Mouse (Mus musculus) hindlimb bud, embryonic 11.5 days (tissue): ENCODE measurements around the gene Cdr1.

Experiments
- DNase-seq: peaks from one replicate; pipeline ENCODE4 v3.0.0-alpha.2; 2012; ENCODE audit warnings: low read depth, low spot score; ENCODE audit errors: extremely low spot score

Gene Cdr1

GRCm38 (mm10) chrX:61185458-61185857 lies at the start of gene Cdr1:
TSS of gene Cdr1 (minus strand) at chrX:61185558.
- DNase-seq, result no peak

GRCm38 (mm10) chrX:61185869-61186268 lies 511 bp upstream of the Cdr1 start:
- DNase-seq, result no peak

- peak; percentile 1 for DNase-seq
Measured at GRCm38 (mm10) chrX:61166519-61166918, 18.8 kb downstream of the Cdr1 start.

GRCm38 (mm10) chrX:61161249-61161648 lies 24.1 kb downstream of the Cdr1 start:
- DNase-seq, result no peak

GRCm38 (mm10) chrX:61154657-61155256 lies 30.6 kb downstream of the Cdr1 start:
- DNase-seq, result no peak

- DNase-seq, result no peak
Measured at GRCm38 (mm10) chrX:61154246-61154645, 31.1 kb downstream of the Cdr1 start.

- DNase-seq, result no peak
Measured at GRCm38 (mm10) chrX:61146569-61146968, 38.8 kb downstream of the Cdr1 start.

- no peak for DNase-seq
Measured at GRCm38 (mm10) chrX:61145416-61145815, 39.9 kb downstream of the Cdr1 start.

- DNase-seq, result no peak
Measured at GRCm38 (mm10) chrX:61134592-61134991, 50.8 kb downstream of the Cdr1 start.
